Mouse (Mus musculus) lung, adult 2 months (tissue): ENCODE results near the gene Dpf1.

Source experiments
- CTCF ChIP-seq: fragments of 200-500 bp; IDR thresholded peaks from 2 replicates; pipeline ENCODE4 v1.5.1; 2011; ENCODE audit warnings: mild to moderate bottlenecking, low read length, control low read depth; ENCODE audit not compliant: insufficient read depth
- POLR2A ChIP-seq: fragments of 200-500 bp; IDR thresholded peaks from 2 replicates; pipeline ENCODE4 v1.6.1; 2011; ENCODE audit warnings: low read depth, mild to moderate bottlenecking, control low read depth, low read length, borderline replicate concordance; ENCODE audit errors: extremely low read depth

- TF ChIP-seq CTCF (no peak), POLR2A (peak; percentile 88; the same call in 1 of the 2 replicates)
These were observed 22.3 kb upstream of the Dpf1 start, which contains the start of gene Spint2 for GRCm38 (mm10) chr7:29281201-29282073.
